Mouse (Mus musculus) gastrocnemius, adult 2 months (tissue): ENCODE measurements around the gene Gm28778. TPM values are rescaled to one million over a fixed set of nuclear protein-coding genes. Genes with fewer than 3 reads are reported as not detected.
"Not testable (repeated sequence)": the region's sequence is repeated elsewhere in the genome, so short reads cannot be mapped to it uniquely, and the experiment has no call there.

Experiments used
- DNase-seq: peaks from one replicate; pipeline ENCODE4 v3.0.0; 2022
- H3K27ac ChIP-seq: fragments of 200-600 bp; 2 replicates; pipeline ENCODE4 v1.8.1; 2022; ENCODE audit warnings: mild to moderate bottlenecking
- H3K4me3 ChIP-seq: fragments of 200-600 bp; 2 replicates; pipeline ENCODE4 v1.8.1; 2022; ENCODE audit warnings: mild to moderate bottlenecking, moderate library complexity
- CTCF ChIP-seq: fragments of 200-600 bp; IDR thresholded peaks from 2 replicates; pipeline ENCODE4 v1.8.1; 2022; ENCODE audit warnings: antibody characterized with exemption, mild to moderate bottlenecking, moderate library complexity
- intact Hi-C: fragments of 180-260 bp; cut with DNase I; formaldehyde crosslinking; loops from one replicate; pipeline ENCODE4 v1.15.1; 2025
- long read RNA-seq, 2 experiments: library from polyadenylated mRNA; stranded (forward); transcript quantifications; one replicate each; pipeline ENCODE4 v2.0.0; 2021
- total RNA-seq, 2 experiments: library from RNA; stranded (reverse); gene quantifications; 2 replicates each; pipeline ENCODE4 v1.2.3; 2021

Gene Gm28778
- total RNA-seq, result under 1 TPM in 1 of 2 experiments, not detected in 1; 0.92 TPM
- long read RNA-seq, experiment 1, partial matches to known transcripts, result 0 of 8 reads
- long read RNA-seq, experiment 1, other reads (novel, unspliced or antisense), result 8 of 8 reads
- long read RNA-seq, experiment 2, partial matches to known transcripts, result 0 of 2 reads
- long read RNA-seq, experiment 2, other reads (novel, unspliced or antisense), result 2 of 2 reads

DNA sequence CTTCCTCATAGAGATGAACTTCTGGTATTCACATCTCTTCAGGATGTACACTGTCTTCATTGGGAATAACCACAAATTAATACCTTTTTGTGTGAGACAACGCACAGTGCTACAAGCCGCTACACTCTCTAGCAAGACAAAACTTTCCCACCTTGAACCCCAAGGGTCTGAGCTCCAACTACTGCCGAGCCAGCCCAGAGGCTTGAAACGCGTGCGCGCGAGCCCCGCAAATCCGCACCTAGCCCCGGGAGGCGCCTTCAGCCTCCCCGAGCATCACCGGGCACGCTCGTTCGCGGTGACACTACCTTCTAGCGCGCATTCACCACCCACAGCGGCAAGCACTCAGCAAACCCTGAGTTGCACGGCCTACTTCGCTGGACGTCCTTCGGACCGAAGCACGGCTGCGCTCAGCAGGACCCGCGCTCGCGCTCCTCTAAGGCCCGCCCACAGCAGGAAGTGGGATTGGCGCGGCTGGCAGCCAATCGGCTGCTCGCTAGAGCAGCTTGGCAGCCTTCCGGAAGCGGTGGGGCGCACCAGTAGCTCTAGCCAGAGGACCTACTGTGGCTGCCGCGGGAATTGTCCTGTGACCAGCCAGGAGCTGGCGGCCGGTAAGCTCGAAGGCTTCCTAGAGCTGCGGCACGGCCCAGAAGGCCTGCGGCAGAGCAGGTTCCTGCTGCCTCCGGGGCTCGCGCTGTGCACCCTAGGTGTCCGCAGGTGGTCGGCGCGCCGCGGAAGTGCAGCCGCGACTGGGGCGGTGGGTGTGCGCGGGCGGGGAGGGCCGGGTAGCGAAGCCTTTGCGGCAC lies at the start of gene Gm28778, which contains the start of the genes Pms1 and Ormdl1:
Gene Gm28778 (plus strand): TSS at position 531 of the 803 bp plus-strand sequence.
Gene Pms1 (minus strand): TSS at position 438 of the 803 bp plus-strand sequence.
Gene Ormdl1 (plus strand): TSS at position 515 of the 803 bp plus-strand sequence.
- peak; percentile 97 for DNase-seq
- intact Hi-C loops, result no loop called here
- peak within 1 kb of the TSS; percentile 78 for H3K4me3 ChIP-seq
- TF ChIP-seq CTCF, result peak; percentile 17; the same call in 1 of the 2 replicates
- peak within 1 kb of the TSS; percentile 92 for H3K27ac ChIP-seq

DNA sequence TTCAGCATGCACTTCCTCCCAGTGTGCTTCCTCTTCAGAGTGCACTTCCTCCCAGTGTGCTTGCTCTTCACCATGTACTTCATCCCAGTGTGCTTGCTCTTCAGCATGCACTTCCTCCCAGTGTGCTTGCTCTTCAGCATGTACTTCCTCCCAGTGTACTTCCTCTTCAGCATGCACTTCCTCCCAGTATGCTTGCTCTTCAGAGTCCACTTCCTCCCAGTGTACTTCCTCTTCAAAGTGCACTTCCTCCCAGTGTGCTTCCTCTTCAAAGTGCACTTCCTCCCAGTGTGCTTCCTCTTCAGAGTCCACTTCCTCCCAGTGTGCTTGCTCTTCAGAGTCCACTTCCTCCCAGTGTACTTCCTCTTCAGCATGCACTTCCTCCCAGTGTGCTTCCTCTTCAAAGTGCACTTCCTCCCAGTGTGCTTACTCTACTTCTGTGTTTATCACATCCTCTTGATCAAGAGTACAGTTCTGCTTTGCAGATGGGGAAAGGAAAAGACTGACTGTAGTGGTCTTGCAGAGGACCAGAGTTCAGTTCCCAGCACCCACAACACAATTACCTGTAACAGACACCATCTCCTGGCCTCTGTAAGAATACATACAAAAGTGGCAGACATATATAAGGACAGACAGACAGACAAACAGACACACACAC lies 31.8 kb upstream of the Gm28778 start:
- DNase-seq, H3K27ac ChIP-seq, intact Hi-C loops, H3K4me3 ChIP-seq: not testable (repeated sequence)

DNA sequence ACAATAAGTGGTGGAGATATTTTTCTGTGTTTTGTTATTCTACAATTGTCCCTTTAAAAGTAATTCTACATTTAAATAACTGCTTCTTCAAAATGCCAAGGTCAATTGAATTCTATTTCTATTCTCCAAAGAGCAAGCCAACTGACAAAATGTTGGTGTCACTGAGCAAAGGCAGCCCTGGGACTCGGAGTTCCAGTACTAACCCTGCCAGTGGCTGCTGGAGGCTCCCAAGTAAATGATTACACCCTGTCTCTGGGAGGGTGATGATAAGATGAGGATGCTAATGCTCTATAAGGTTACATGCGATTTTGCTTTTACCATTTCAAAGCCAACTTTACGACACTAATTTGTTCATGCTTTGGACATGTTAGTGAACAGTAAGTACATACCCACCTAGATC lies 27.0 kb upstream of the Gm28778 start:
- intact Hi-C loops, result no loop called here
- Histone ChIP-seq H3K4me3 (no peak overlapping the region), H3K27ac (no peak overlapping the region)
- no peak for TF ChIP-seq CTCF
- DNase-seq, result no peak

DNA sequence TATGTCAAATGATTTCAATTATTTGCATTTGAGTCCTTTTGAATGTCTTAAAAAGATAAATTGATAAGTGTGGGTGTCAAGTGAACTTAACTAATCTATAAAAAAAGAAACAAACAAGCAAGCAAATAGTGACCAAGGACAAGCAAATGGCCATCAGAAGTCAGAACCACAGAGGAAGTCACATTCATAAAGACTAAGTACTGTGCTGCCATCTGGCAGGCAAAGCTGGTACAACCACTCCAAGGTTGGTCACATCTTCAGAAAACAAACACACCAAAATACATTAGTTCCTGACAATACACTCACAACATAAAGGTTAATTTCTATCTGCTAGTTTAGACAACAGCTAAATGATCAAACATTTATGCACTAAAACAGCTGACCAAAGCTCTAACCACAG lies 24.3 kb upstream of the Gm28778 start:
- Histone ChIP-seq H3K4me3 (no peak overlapping the region), H3K27ac (no peak overlapping the region)
- intact Hi-C loops, result loop anchor here (1.0 kb wide), 1 partner anchor 219 kb away; no protein-coding TSS in a partner anchor
- TF ChIP-seq CTCF, result peak; percentile 78
- peak; percentile 55 for DNase-seq

DNA sequence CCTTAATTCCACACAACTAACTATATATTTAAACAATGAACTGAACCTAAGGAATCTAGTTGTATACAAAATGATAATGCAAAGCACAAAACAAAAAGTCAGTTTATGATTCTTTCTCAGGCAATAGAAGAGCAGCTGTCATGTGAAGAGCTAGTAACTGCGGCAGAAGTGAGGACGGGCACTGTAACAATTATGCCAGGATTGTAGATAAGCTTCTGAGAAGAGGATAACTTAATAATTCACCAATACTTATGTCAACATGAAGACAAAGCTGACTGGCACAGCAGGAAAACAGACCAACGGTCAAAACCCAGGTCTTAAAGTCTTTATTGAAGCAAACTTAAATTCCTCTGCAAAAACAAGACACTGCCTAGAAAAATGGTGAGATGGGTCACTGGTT lies 5.7 kb upstream of the Gm28778 start:
- intact Hi-C loops, result no loop called here
- no peak for TF ChIP-seq CTCF
- no peak for DNase-seq
- H3K27ac ChIP-seq, result no peak overlapping the region
- no peak overlapping the region for H3K4me3 ChIP-seq

DNA sequence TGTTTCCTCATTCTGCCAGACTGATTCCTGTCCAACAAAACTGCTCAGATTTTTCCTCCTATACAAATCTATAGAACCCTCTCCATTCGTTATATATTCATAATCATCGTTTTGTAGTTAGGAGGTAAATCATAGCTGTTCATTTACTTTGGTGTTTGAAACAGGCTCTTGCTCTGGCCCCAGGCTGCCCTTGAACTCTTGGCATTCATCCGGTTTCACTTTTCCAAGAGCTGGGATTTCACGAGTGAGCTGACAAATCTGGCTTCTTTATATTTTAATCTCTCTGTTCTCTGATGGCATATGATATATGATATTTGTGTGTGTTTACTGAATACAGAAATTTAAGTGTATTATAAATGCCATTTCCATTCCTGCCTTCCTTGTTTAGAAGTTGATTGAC lies 3.6 kb downstream of the Gm28778 start:
- intact Hi-C loops, result no loop called here
- Histone ChIP-seq H3K27ac (no peak overlapping the region), H3K4me3 (no peak overlapping the region)
- no peak for DNase-seq
- no peak for TF ChIP-seq CTCF

DNA sequence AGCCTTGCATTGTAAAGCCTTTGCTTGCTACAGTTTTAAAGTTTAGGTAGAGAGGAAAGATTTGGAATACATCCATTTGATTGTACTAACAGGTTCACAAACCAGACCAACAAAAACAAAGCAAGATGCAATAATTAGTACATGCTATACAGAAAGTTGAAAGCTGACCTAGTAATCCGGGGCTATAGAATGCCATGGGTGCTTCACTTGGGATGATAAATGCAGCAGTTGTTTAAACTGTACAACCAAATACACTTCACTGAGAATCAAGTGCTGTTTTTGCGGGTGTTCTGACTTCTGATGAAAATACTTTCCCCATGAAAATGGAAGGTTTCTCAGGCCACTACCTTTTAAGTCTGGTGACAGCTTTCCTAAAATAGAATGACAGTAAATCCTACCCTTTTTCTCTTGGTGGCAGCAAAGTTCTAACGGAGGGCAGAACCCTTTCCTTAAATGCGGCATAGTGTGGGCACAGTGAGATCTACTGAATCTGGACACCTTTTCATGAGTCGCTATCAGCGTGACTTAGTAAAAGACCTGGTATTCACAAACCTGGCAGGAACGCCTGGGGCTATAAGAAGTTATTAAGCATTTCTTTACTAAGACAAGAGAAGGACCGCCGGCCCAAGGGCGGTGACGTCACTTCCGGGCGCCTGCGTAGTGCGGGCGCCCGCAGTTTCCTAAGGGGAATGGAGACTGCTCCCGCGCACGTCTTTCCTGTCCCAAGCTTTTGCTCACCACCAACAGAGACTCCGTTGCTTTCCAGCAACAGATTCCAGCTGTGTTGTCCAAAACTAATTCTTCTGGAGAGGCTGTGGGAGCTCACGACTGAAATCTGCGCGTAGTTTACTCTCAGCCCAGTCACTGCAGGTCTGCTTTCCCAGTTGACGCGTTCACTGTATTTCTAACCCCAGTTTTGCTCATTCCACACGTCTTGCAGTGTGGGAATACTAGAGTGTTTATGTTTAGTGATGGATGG lies 16.4 kb downstream of the Gm28778 start, which contains the start of gene Osgepl1:
Gene Osgepl1 (plus strand): TSS at position 636 of the 979 bp plus-strand sequence.
- peak; percentile 6; the same call in 1 of the 2 replicates for TF ChIP-seq CTCF
- H3K27ac ChIP-seq, result peak within 1 kb of the TSS; percentile 97
- DNase-seq, result peak; percentile 91
- intact Hi-C loops, result loop anchor here (5.0 kb wide), 1 partner anchor 39 kb away; the partner anchor contains the start of genes Asdurf, Asnsd1 and Gm28551
- peak within 1 kb of the TSS; percentile 94 for H3K4me3 ChIP-seq

DNA sequence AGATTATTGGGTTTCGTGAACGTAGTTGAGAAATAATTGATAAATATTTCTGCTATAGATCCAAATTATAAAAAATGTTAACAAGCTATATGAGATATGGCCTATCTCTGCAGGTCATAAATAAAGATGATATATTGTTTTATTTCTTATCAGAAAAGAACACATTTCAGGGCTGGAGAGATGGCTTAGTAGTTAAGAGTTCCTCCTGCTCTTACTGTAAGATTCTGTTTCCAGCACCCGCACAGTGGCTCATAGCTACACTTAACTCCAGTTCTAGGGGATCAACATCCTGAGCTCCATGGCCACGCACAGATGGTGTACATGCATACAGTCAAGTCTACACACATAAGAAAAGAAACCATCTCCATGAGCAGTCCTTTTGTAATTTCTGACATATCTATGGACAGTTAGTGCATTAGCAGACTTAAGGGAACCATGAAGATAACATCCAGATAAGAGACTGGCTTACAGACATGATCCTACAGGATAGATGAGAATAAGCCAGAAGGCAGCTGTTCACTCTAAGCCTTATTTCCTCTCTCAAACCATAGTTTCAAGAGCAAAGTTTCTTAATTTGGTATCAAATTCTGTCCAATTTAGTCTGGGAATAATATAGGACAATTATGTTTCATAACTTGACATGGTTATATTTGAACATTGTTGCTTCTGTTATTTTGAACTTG lies 24.9 kb downstream of the Gm28778 start:
- Histone ChIP-seq H3K4me3 (no peak overlapping the region), H3K27ac (no peak overlapping the region)
- no peak for TF ChIP-seq CTCF
- intact Hi-C loops, result no loop called here
- no peak for DNase-seq

DNA sequence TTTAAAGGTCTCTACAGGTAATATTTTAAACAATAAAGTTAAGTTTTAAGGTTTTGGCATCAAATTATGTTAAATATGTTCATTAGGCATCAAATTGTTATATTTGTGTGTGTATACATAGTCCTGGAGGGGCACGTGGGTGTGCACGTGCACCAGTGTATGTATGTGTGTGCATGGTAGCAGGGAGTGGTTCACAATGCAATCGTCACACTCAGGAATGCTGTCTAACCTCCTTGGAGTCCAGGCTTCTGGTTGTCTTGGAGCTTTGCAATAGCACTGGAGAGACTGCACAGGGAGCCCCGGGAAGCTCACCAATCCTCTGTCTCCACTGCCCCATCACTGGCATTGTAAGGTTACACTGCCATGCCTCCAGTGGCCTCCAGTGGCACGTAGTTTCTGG lies 26.3 kb downstream of the Gm28778 start:
- no peak for DNase-seq
- no peak for TF ChIP-seq CTCF
- H3K27ac ChIP-seq, result no peak overlapping the region
- no peak overlapping the region for H3K4me3 ChIP-seq
- intact Hi-C loops, result no loop called here

DNA sequence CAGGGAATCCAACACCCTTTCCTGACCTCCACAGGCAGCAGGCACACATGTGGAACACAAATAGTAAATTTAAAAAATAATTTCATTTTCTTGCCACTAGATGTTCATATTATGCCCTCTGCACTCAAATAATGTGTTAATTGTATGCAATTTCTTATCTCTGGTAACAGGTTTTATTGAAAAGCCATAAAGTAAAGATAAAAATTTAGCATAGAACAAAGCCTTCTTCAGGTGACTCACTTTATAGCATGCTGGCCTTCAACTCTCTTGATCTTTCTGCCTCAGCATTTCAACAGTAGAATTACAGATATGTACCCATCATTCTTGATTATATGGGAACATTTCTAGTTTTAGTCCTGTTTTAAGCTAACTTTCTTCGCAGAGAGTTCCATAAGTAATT lies 27.4 kb downstream of the Gm28778 start:
- Histone ChIP-seq H3K4me3 (no peak overlapping the region), H3K27ac (no peak overlapping the region)
- intact Hi-C loops, result no loop called here
- no peak for DNase-seq
- TF ChIP-seq CTCF, result no peak

DNA sequence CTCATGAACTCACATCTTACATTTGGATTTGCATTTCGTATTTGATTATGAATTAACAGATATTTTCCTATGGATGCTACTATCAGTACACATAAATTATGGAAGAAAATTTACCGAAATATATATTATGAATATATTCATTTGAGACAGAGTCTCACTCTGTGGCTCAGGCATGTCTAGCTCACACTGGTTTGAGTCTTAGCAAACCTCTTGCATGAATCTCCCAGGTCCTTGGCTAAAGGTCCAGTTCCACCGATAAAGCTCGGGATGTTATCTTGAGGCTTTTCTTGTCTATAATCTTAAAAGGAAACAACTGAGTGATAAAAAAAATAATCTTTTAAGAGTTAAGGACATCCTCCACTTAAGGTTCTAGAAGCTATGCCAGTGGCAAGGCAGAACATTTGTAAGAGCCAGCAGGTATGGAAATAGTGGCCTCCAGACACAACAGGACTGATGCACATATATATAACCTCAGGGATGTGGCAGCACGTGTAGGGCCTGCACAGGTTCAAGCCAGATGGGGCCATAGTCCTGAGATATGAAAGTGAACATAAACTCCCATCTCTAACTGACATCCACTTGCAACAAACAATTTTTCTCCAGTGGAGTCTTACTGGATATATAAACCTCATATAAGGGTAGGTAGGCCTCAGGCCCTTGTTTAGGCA lies 28.1 kb downstream of the Gm28778 start:
- TF ChIP-seq CTCF, result no peak

DNA sequence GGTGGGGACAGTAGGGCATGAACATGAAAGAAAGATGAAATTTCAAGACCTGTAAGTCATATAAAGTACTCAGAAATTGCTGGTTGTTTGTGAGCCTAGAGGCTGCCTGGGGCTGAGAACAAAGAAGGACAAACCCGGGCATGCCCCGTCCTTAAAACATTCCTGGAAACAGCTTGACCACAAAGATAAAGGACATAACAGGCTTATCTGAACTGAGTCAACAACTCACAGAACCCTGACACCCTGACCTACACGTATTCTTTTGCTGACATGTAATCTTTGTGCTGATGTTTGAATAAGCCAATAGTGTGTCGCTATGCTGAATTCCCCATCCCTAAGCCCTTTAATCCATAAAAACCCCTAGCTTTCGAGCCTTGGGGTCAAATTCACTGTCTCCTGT lies 36.6 kb downstream of the Gm28778 start:
- H3K27ac ChIP-seq, DNase-seq, H3K4me3 ChIP-seq, intact Hi-C loops: not testable (repeated sequence)

More for the DNA sequence above, 28.1 kb downstream of the Gm28778 start:
- intact Hi-C loops, result no loop called here
- no peak for DNase-seq
- H3K4me3 ChIP-seq, result no peak overlapping the region
- no peak overlapping the region for H3K27ac ChIP-seq
